Mouse (Mus musculus) spleen, adult 18-20 months (tissue): ENCODE data around the gene Hist1h4h.
A peak's percentile ranks its signal among the peaks of the same experiment; 100 is the strongest.
"Not testable (repeated sequence)": the region's sequence is repeated elsewhere in the genome, so short reads cannot be mapped to it uniquely, and the experiment has no call there.

ENCODE experiments used
- DNase-seq, 2 experiments: peaks; one replicate each; pipeline ENCODE4 v3.0.0; 2022; ENCODE audit warnings: mixed read lengths in 2 of 2

Gene Hist1h4h

GRCm38 (mm10) chr13:23535137-23536075, 4.6 kb downstream of the Hist1h4h start, which contains the start of gene Hist1h3g:
Gene Hist1h3g (plus strand): TSS chr13:23535422.
- peak; percentile 64 to 78 for DNase-seq

GRCm38 (mm10) chr13:23536076-23536822, 5.4 kb downstream of the Hist1h4h start:
- no peak for DNase-seq

DNA sequence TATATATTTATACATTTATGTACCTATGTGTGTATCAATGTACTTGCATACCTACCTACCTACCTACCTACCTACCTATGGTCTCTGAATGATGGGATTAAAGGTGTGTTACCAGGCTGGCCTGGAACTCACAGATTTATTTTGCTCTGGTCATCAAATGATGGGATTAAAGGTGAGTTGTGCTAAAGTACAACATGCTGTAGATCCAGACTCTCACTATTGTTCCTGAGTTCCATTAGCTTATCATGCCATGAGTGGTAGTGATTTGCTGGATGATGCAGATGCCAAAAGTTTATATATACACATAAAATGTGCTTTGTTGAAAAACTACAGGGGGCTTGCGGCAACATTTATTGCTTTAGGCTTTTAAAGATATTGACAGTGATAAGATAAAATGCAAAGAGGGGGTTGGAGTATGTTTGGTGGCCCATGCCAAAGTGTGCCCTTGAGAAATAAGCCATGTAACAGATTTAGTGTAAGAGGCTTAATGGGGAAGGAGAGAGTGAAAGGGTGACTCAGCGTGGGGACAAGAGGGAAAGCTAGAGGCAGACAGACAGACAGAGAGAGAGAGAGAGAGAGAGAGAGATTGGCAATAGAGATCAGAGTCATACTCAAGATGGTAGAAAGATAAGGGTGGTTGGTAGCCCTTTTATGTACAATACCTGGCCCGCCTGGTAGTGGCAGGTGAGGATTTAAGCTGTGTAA, 6.3 kb downstream of the Hist1h4h start:
- no peak for DNase-seq

DNA sequence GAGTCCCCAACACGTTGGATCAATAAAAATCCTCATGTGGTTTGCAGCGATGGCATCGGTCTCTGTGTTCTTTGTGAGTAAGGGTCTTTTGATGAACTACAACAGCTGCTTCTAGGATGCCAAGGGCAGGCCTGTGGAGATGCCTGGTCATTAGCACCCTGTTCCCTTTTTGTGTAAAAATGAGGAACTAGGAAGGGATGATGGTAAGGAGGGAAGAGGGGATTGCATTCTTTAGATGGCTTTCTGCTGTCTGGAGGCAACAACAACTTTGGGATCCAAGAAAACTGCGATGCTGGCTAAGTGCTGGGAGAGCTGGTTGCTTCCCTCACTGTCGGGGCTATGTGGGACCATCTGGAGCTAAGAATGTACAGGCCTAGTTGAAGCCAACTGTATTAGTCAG, 7.4 kb downstream of the Hist1h4h start:
- DNase-seq, result no peak

- DNase-seq, result not testable (repeated sequence)
Observed at GRCm38 (mm10) chr13:23539821-23540220, 9.0 kb downstream of the Hist1h4h start.

GRCm38 (mm10) chr13:23541497-23541896, 10.6 kb downstream of the Hist1h4h start:
- DNase-seq, result no peak

DNA sequence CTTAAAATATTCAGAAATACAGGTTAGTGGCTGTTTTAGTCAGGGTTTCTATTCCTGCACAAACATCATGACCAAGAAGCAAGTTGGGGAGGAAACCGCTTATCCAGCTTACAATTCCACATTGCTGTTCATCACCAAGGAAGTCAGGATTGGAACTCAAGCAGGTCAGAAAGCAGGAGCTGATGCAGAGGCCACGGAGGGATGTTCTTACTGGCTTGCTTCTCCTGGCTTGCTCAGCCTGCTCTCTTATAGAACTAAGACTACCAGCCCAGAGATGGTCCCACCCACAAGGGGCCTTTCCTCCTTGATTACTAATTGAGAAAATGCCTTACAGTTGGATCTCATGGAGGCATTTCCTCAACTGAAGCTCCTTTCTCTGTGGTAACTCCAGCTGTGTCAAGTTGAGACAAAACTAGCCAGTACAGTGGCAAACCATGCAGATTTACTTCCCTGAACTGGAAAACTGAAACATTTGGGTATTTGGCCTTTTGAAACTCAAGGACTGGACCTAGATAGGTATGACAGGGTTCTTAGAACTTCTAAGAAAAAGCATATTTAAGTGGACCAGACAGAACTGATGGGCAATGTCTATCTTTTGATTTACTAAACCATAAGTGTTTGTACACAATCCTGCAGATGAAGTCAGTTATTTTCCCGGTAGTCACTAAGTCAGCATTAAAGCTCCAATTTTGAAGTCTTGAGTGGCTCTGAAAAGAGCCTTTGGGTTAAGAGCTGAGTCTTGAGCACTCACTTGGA, 11.6 kb downstream of the Hist1h4h start:
- DNase-seq, result not testable (repeated sequence)

- peak; percentile 42 to 53 for DNase-seq
Observed at GRCm38 (mm10) chr13:23542999-23543607, 12.3 kb downstream of the Hist1h4h start, which contains the start of gene Hist1h2bh. Gene Hist1h2bh (minus strand): TSS chr13:23543392.

GRCm38 (mm10) chr13:23543965-23544786, 13.3 kb downstream of the Hist1h4h start, which contains the start of gene Hist1h3f:
Gene Hist1h3f (plus strand): TSS chr13:23544052.
- DNase-seq, result peak; percentile 52 to 66

DNA sequence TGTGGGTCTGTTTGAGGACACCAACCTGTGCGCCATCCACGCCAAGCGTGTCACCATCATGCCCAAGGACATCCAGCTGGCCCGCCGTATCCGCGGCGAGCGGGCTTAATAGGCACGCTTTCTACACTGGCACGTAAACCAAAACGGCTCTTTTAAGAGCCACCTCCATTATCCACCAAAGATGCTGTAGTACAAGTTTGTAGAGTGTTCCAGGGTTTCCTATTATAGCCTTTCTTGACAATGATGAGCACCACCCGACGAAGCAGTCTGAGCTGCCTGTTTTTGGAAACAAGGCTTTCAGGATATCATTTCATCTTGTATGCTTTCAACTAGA, 13.9 kb downstream of the Hist1h4h start:
- not testable (repeated sequence) for DNase-seq

- no peak for DNase-seq
Observed at GRCm38 (mm10) chr13:23546694-23547093, 15.8 kb downstream of the Hist1h4h start.

- DNase-seq, result no peak
Observed at GRCm38 (mm10) chr13:23550761-23551145, 19.9 kb downstream of the Hist1h4h start.

GRCm38 (mm10) chr13:23551146-23551834, 20.4 kb downstream of the Hist1h4h start, which contains the start of gene Hist1h4f:
Gene Hist1h4f (minus strand): TSS chr13:23551648.
- peak; percentile 60 to 65 for DNase-seq

DNA sequence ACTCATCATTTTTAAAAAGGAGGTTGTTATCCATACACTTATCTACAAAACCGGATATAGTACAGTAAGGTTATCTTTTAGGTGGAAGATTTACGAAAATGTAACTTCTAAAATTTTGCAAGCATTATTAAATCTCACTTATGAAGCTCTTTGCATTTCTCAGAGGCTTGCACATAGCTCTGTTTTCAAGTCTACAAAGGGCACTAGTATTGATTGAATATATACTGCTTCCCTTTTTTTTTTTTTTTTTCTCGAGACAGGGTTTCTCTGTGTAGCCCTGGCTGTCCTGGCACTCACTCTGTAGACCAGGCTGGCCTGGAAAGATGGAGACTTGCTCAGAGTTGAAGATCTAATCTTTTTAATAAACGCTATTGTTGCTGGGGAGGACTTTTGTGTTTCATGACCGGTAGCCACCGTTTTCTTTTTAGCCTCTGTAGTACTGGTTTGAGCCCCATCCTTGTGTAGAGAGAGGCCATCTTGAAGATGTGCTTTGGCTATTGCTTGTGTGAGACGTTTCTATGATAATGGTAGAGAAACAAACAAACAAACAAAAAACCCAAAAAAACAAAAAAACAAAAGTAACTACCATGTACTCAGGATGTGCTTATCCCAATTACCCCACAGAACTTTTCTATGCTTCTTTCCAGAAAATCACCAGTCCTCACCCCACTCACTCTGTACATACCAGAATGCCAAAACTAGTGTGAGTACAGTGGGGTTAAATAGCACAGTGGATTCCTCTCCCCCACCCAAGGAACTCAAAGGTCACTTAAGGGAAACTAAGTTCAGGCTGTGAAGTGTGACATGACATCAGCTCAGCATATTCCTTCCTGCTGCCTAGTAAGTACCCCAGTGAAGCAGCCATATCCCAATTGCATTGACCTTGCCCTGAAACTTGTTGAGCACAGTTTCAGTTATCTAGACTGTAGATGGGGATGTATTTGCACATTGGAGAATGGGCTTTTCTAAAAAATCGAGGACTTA, 21.4 kb downstream of the Hist1h4h start:
- no peak for DNase-seq

GRCm38 (mm10) chr13:23552962-23553361, 22.1 kb downstream of the Hist1h4h start, which contains the start of gene Hist1h1d:
Gene Hist1h1d (plus strand): TSS chr13:23553262.
- DNase-seq, result no peak

DNA sequence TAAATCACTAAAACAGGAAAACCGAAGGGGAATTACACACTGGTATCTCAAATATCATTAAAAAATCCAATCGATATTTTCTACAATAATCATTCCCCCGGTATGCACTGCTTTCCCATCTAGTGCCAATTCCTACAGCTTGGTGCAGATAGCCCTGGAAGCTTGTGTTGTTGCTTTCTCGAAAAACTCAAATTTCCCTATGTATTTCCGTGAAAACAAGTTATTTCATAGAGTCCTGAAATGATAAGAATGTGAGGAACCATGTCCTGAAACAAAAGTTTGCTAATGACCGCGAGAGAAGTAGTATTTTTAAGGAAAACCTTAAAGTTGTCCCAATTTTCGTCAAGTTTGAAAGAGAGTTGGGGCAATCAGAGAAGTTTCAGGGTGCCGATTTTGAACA, 23.5 kb downstream of the Hist1h4h start:
- DNase-seq, result no peak

DNA sequence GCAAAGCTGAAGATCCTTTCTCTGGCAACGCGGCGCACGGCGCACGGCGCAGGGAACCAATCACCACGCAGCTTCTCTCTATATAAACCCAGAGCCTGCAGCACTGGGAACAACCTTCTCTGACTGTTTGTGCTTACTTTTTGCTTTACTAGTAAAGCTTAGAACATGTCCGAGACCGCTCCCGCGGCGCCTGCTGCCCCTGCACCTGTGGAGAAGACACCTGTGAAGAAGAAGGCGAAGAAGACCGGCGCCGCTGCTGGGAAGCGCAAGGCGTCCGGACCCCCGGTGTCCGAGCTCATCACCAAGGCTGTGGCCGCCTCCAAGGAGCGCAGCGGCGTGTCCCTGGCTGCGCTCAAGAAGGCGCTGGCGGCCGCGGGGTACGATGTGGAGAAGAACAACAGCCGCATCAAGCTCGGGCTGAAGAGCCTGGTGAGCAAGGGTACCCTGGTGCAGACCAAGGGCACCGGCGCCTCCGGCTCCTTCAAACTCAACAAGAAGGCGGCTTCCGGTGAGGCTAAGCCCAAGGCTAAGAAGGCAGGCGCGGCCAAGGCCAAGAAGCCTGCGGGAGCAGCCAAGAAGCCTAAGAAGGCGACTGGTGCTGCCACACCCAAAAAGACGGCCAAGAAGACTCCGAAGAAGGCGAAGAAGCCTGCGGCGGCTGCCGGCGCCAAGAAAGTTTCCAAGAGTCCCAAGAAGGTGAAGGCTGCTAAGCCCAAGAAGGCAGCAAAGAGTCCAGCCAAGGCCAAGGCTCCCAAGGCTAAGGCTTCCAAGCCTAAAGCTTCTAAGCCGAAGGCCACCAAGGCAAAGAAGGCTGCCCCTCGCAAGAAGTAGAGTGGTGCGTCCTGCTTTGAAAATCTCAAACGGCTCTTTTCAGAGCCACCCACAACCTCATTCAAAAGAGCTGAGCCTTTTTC, 24.3 kb downstream of the Hist1h4h start:
- peak; percentile 66 to 69 for DNase-seq
